Mouse (Mus musculus) ES-E14 (cell line): ENCODE results near the gene Hspb6. TPM values are rescaled to one million over a fixed set of nuclear protein-coding genes. Genes with fewer than 3 reads are reported as not detected.

ENCODE experiments used
- DNase-seq: peaks from one replicate; pipeline ENCODE4 v3.0.0-alpha.2; 2013; ENCODE audit warnings: low read depth, low spot score
- H3K27ac ChIP-seq: 2 replicates; pipeline ENCODE4 v1.5.1; 2012; ENCODE audit warnings: low read depth, mild to moderate bottlenecking, low read length, moderate library complexity, mixed read lengths; ENCODE audit not compliant: poor library complexity, insufficient read depth, severe bottlenecking
- H3K36me3 ChIP-seq: 2 replicates; pipeline ENCODE4 v1.6.1; 2012; ENCODE audit warnings: mild to moderate bottlenecking, low read length, moderate library complexity, mixed read lengths; ENCODE audit not compliant: control insufficient read depth, poor library complexity, insufficient read depth, severe bottlenecking
- H3K4me1 ChIP-seq, 2 experiments: fragments of 150-350 bp in 1 of 2; sonication (generic) in 1 of 2; 2 replicates each; pipeline ENCODE4 v1.6.1; 2012; ENCODE audit warnings: low read length in 2 of 2, mild to moderate bottlenecking in 1 of 2, mixed read lengths in 1 of 2; ENCODE audit not compliant: control insufficient read depth in 2 of 2, insufficient read depth in 2 of 2, poor library complexity in 1 of 2
- H3K4me3 ChIP-seq, 2 experiments: fragments of 150-350 bp in 1 of 2; sonication (generic) in 1 of 2; 2 replicates each; pipeline ENCODE4 v1.5.1; 2012; ENCODE audit warnings: low read length in 2 of 2, low read depth in 1 of 2, mild to moderate bottlenecking in 1 of 2, mixed read lengths in 1 of 2; ENCODE audit not compliant: insufficient read depth in 1 of 2, poor library complexity in 1 of 2, severe bottlenecking in 1 of 2
- H3K9ac ChIP-seq: 2 replicates; pipeline ENCODE4 v1.6.1; 2012; ENCODE audit warnings: low read depth, mild to moderate bottlenecking, low read length, mixed read lengths; ENCODE audit not compliant: poor library complexity, insufficient read depth, severe bottlenecking
- H3K9me3 ChIP-seq: fragments of 150-350 bp; sonication (generic); 2 replicates; pipeline ENCODE4 v1.6.1; 2012; ENCODE audit warnings: low read depth, mild to moderate bottlenecking, low read length; ENCODE audit not compliant: control insufficient read depth, insufficient read depth
- CHD2 ChIP-seq: IDR thresholded peaks from 2 replicates; pipeline ENCODE4 v1.6.1; 2014; ENCODE audit warnings: mild to moderate bottlenecking, low read depth, low read length, inconsistent platforms
- HCFC1 ChIP-seq: IDR thresholded peaks from 2 replicates; pipeline ENCODE4 v1.6.1; 2012; ENCODE audit warnings: low read length, inconsistent platforms, borderline replicate concordance; ENCODE audit not compliant: insufficient read depth
- MAFK ChIP-seq: IDR thresholded peaks from 2 replicates; pipeline ENCODE4 v1.6.1; 2014; ENCODE audit warnings: mild to moderate bottlenecking, low read depth, low read length, inconsistent platforms; ENCODE audit not compliant: insufficient read depth
- ZC3H11A ChIP-seq: IDR thresholded peaks from 2 replicates; pipeline ENCODE4 v1.6.1; 2012; ENCODE audit warnings: low read depth, mild to moderate bottlenecking, inconsistent platforms, low read length, borderline replicate concordance
- ZNF384 ChIP-seq: IDR thresholded peaks from 2 replicates; pipeline ENCODE4 v1.6.1; 2012; ENCODE audit warnings: low read depth, low read length, inconsistent platforms
- in situ Hi-C, 2 experiments: fragments of 600-800 bp; cut with MboI; formaldehyde crosslinking; loops; one replicate each; pipeline ENCODE4 v1.15.1; 2025; ENCODE audit warnings: low sequenced_read_pairs in 2 of 2, inconsistent platforms in 1 of 2; ENCODE audit not compliant: unreplicated experiment in 2 of 2
- total RNA-seq: library from RNA; depleted of rRNA; stranded (reverse); fragments of 300-350 nt; gene quantifications from 2 replicates; pipeline ENCODE4 v1.2.3, GENCODE M21; 2012

The Hspb6 gene
- total RNA-seq, 1 experiment = 1.6 TPM

GRCm38 (mm10) chr7:30572969-30573368 lies 21.0 kb downstream of the Hspb6 start:
- Histone ChIP-seq H3K27ac (no peak overlapping the region), H3K9me3 (no peaks in the 10 kb centered on the region), H3K4me3 (no peak overlapping the region), H3K9ac (no peak overlapping the region), H3K4me1 (no peaks in the 10 kb centered on the region), H3K36me3 (peaks cover 92% of the 10 kb centered on the region)
- in situ Hi-C loops = no loop called here
- DNase-seq = no peak
- no peak for TF ChIP-seq HCFC1
- TF ChIP-seq ZC3H11A = no peak
- TF ChIP-seq MAFK = no peak
- TF ChIP-seq CHD2 = no peak
- no peak for TF ChIP-seq ZNF384

- 0 out of 4 replicates have a peak, but pooled peaks cover 0 to under 1% of the 10 kb centered on the region in 2 experiments for H3K4me1 ChIP-seq
- H3K9me3 ChIP-seq = no peaks in the 10 kb centered on the region
- no peak for DNase-seq
- no peak overlapping the region for H3K4me3 ChIP-seq
- no peak for TF ChIP-seq MAFK
- TF ChIP-seq ZNF384 = no peak
- no peak for TF ChIP-seq CHD2
- no peak for TF ChIP-seq HCFC1
- TF ChIP-seq ZC3H11A = no peak
- no peak overlapping the region for H3K27ac ChIP-seq
- no peak overlapping the region for H3K9ac ChIP-seq
- H3K36me3 ChIP-seq = peaks cover 96% of the 10 kb centered on the region
- in situ Hi-C loops = no loop called here
These were observed 28.0 kb downstream of the Hspb6 start for GRCm38 (mm10) chr7:30579950-30580349.

- DNase-seq = no peak
- peaks cover 96% of the 10 kb centered on the region for H3K36me3 ChIP-seq
- no peaks in the 10 kb centered on the region for H3K9me3 ChIP-seq
- peaks cover 0 to 6% of the 10 kb centered on the region in 2 experiments; a peak in 1 of 4 replicates for H3K4me1 ChIP-seq
- in situ Hi-C loops = no loop called here
- no peak overlapping the region for H3K9ac ChIP-seq
- no peak overlapping the region for H3K27ac ChIP-seq
- no peak overlapping the region for H3K4me3 ChIP-seq
- no peak for TF ChIP-seq HCFC1
- no peak for TF ChIP-seq MAFK
- no peak for TF ChIP-seq CHD2
- no peak for TF ChIP-seq ZNF384
- no peak for TF ChIP-seq ZC3H11A
These were observed 29.6 kb downstream of the Hspb6 start for GRCm38 (mm10) chr7:30581547-30581946.

GRCm38 (mm10) chr7:30584339-30584738 lies 32.4 kb downstream of the Hspb6 start:
- DNase-seq = no peak

GRCm38 (mm10) chr7:30585170-30585569 lies 33.2 kb downstream of the Hspb6 start:
- DNase-seq = no peak
- Histone ChIP-seq H3K4me3 (no peak overlapping the region), H3K27ac (no peak overlapping the region), H3K9me3 (no peaks in the 10 kb centered on the region), H3K36me3 (peaks cover 63% of the 10 kb centered on the region), H3K9ac (no peak overlapping the region; the same call in 1 of the 2 replicates), H3K4me1 (peaks cover 4 to 13% of the 10 kb centered on the region in 2 experiments; a peak in 3 of 4 replicates)
- TF ChIP-seq ZC3H11A (no peak), CHD2 (no peak), MAFK (no peak), HCFC1 (no peak), ZNF384 (no peak)
- in situ Hi-C loops = no loop called here

More at GRCm38 (mm10) chr7:30584339-30584738, 32.4 kb downstream of the Hspb6 start:
- Histone ChIP-seq H3K36me3 (peaks cover 72% of the 10 kb centered on the region), H3K4me3 (no peak overlapping the region), H3K9ac (no peak overlapping the region), H3K4me1 (peaks cover 4 to 13% of the 10 kb centered on the region in 2 experiments; a peak in 3 of 4 replicates), H3K27ac (no peak overlapping the region), H3K9me3 (no peaks in the 10 kb centered on the region)
- in situ Hi-C loops = no loop called here
- TF ChIP-seq ZC3H11A (no peak), CHD2 (no peak), HCFC1 (no peak), ZNF384 (no peak), MAFK (no peak)
